Mouse (Mus musculus): ENCODE measurements around the gene Adamts9. TPM values are rescaled to one million over a fixed set of nuclear protein-coding genes. Genes with fewer than 3 reads are reported as not detected.

Gene Adamts9
- total and polyA plus RNA-seq, 3 experiments: not detected

DNA sequence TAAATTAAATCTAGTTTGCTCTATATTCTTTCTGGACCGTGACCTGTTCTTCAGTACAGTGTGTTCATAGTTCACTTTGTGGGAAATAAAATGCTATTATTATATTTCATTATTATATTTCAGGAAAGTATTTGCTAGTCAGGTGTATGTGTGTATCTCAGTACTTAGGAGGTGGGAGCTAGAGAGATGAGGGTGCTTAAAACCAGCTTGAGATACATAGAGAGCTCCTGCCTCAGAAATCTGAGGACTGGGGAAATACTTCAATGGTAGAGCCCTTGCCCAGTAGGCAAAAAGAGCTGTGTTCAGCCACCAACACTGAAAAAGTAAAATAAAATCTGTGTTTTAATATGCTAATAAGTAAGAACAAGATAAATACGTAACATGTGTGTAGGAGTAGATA, 68.0 kb downstream of the Adamts9 start:
- no peak overlapping the region for H3K27ac ChIP-seq (ENCODE audit: insufficient read depth, low read depth)
- TF ChIP-seq MYC (IDR thresholded peaks at IDR 0.05; ENCODE audit: low read depth, low read length): no peak
- TF ChIP-seq RAD21 (IDR thresholded peaks at IDR 0.05; ENCODE audit: low read depth, low read length): no peak
- TF ChIP-seq PAX5 (IDR thresholded peaks at IDR 0.05; ENCODE audit: low read length): no peak
- no peak for TF ChIP-seq MAFK (IDR thresholded peaks at IDR 0.05; ENCODE audit: insufficient replicate concordance, low read length)
- TF ChIP-seq SIN3A (IDR thresholded peaks at IDR 0.05; ENCODE audit: low read length): no peak
- no peak for TF ChIP-seq KAT2A (IDR thresholded peaks at IDR 0.05; ENCODE audit: insufficient replicate concordance, low read length)
- no peak for TF ChIP-seq JUND (conservative IDR thresholded peaks at IDR 0.05; ENCODE audit: low read depth, low read length)
- no peak for TF ChIP-seq JUN (IDR thresholded peaks at IDR 0.05; ENCODE audit: insufficient read depth, low read depth, low read length)
- H3K9ac ChIP-seq (ENCODE audit: insufficient read depth, low read depth): no peak overlapping the region
- no peak overlapping the region for H3K4me2 ChIP-seq (ENCODE audit: insufficient read depth, low read depth, poor library complexity, severe bottlenecking)
- in situ Hi-C loops (cut with MboI; ENCODE audit: low pct_ligation_motif_present, low pct_unique_long_range_greater_than_20kb, low sequenced_read_pairs) (no loop called here), dilution Hi-C loops (cut with MboI; ENCODE audit: extremely low pct_ligation_motif_present, extremely low pct_unique_long_range_greater_than_20kb, low sequenced_read_pairs) (no loop called here)
- H3K27me3 ChIP-seq (replicated peaks): no peaks in the 10 kb centered on the region
- no peaks in the 10 kb centered on the region for H3K4me1 ChIP-seq (ENCODE audit: control insufficient read depth in 1 of 2, insufficient read depth in 2 of 2)
- H3K9me3 ChIP-seq (replicated peaks; ENCODE audit: low read length): peaks cover 66% of the 10 kb centered on the region
- no peak for DNase-seq (ENCODE audit: extremely low read depth)
- H3K36me3 ChIP-seq (replicated peaks in 1 of 2; ENCODE audit: control insufficient read depth in 1 of 2, insufficient read depth in 1 of 2, low read length in 1 of 2): no peaks in the 10 kb centered on the region
- no peak overlapping the region for H3K4me3 ChIP-seq (replicated peaks in 1 of 3; ENCODE audit: low read depth in 2 of 3, low read length in 2 of 3, poor library complexity in 1 of 3)
- H3K79me2 ChIP-seq (replicated peaks; ENCODE audit: control insufficient read depth, extremely low read depth, insufficient read depth, poor library complexity, severe bottlenecking): no peaks in the 10 kb centered on the region

DNA sequence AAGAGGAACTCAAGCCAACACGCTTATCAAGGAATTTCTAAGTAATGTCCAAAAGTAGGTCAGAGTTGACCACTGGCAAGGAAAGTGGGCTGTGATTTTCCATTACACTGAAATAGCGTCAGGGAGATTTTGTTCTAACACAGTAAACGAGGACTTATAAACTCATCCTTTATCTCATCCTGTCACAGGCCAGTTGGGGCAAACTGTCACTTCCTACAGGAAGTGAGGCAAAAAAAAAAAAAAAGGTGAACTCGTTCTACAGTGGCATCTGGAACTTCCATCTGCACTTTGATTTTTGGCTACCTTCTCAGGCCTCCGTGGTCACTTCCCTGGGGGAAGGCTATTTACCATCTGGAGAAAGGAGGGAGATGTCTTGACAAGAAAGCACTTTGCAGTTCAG, 68.4 kb downstream of the Adamts9 start:
- Histone ChIP-seq H3K27me3 (replicated peaks) (no peaks in the 10 kb centered on the region), H3K4me1 (ENCODE audit: control insufficient read depth in 1 of 2, insufficient read depth in 2 of 2) (no peaks in the 10 kb centered on the region), H3K9me3 (replicated peaks; ENCODE audit: low read length) (peaks cover 69% of the 10 kb centered on the region), H3K4me2 (ENCODE audit: insufficient read depth, low read depth, poor library complexity, severe bottlenecking) (no peak overlapping the region), H3K27ac (ENCODE audit: insufficient read depth, low read depth) (no peak overlapping the region), H3K79me2 (replicated peaks; ENCODE audit: control insufficient read depth, extremely low read depth, insufficient read depth, poor library complexity, severe bottlenecking) (no peaks in the 10 kb centered on the region), H3K36me3 (replicated peaks in 1 of 2; ENCODE audit: control insufficient read depth in 1 of 2, insufficient read depth in 1 of 2, low read length in 1 of 2) (no peaks in the 10 kb centered on the region), H3K4me3 (replicated peaks in 1 of 3; ENCODE audit: low read depth in 2 of 3, low read length in 2 of 3, poor library complexity in 1 of 3) (no peak overlapping the region), H3K9ac (ENCODE audit: insufficient read depth, low read depth) (no peak overlapping the region)
- DNase-seq (ENCODE audit: extremely low read depth): no peak
- in situ Hi-C loops (cut with MboI; ENCODE audit: low pct_ligation_motif_present, low pct_unique_long_range_greater_than_20kb, low sequenced_read_pairs) (no loop called here), dilution Hi-C loops (cut with MboI; ENCODE audit: extremely low pct_ligation_motif_present, extremely low pct_unique_long_range_greater_than_20kb, low sequenced_read_pairs) (no loop called here)
- TF ChIP-seq MEF2A (IDR thresholded peaks at IDR 0.05; ENCODE audit: borderline replicate concordance, low read depth, low read length) (no peak), PAX5 (IDR thresholded peaks at IDR 0.05; ENCODE audit: low read length) (no peak), JUND (conservative IDR thresholded peaks at IDR 0.05; ENCODE audit: low read depth, low read length) (no peak), NRF1 (IDR thresholded peaks at IDR 0.05; ENCODE audit: low read depth, low read length) (no peak), HCFC1 (IDR thresholded peaks at IDR 0.05; ENCODE audit: low read depth, low read length) (no peak), ETS1 (conservative IDR thresholded peaks at IDR 0.05; ENCODE audit: low read depth, low read length) (no peak), SIN3A (IDR thresholded peaks at IDR 0.05; ENCODE audit: low read length) (no peak), JUN (IDR thresholded peaks at IDR 0.05; ENCODE audit: insufficient read depth, low read depth, low read length) (no peak), CHD1 (IDR thresholded peaks at IDR 0.05; ENCODE audit: low read depth, low read length) (no peak), MAZ (IDR thresholded peaks at IDR 0.05; ENCODE audit: low read depth, low read length) (no peak), SMC3 (IDR thresholded peaks at IDR 0.05; ENCODE audit: low read depth, low read length) (no peak), TCF12 (IDR thresholded peaks at IDR 0.05; ENCODE audit: low read depth, low read length) (no peak), USF2 (conservative IDR thresholded peaks at IDR 0.05; ENCODE audit: low read depth, low read length) (no peak), USF1 (IDR thresholded peaks at IDR 0.05; ENCODE audit: low read depth, low read length) (no peak), ZKSCAN1 (IDR thresholded peaks at IDR 0.05; ENCODE audit: borderline replicate concordance, low read depth, low read length) (no peak), E2F4 (IDR thresholded peaks at IDR 0.05; ENCODE audit: insufficient replicate concordance, low read depth, low read length) (no peak), CTCF (conservative IDR thresholded peaks at IDR 0.05 in 1 of 2, IDR thresholded peaks at IDR 0.05 in 1 of 2; ENCODE audit: low read depth in 2 of 2, low read length in 2 of 2) (no peak), KAT2A (IDR thresholded peaks at IDR 0.05; ENCODE audit: insufficient replicate concordance, low read length) (no peak)
